Mouse (Mus musculus): ENCODE data around the gene Gpc2.
A peak's percentile ranks its signal among the peaks of the same experiment; 100 is the strongest.

The Gpc2 gene

DNA sequence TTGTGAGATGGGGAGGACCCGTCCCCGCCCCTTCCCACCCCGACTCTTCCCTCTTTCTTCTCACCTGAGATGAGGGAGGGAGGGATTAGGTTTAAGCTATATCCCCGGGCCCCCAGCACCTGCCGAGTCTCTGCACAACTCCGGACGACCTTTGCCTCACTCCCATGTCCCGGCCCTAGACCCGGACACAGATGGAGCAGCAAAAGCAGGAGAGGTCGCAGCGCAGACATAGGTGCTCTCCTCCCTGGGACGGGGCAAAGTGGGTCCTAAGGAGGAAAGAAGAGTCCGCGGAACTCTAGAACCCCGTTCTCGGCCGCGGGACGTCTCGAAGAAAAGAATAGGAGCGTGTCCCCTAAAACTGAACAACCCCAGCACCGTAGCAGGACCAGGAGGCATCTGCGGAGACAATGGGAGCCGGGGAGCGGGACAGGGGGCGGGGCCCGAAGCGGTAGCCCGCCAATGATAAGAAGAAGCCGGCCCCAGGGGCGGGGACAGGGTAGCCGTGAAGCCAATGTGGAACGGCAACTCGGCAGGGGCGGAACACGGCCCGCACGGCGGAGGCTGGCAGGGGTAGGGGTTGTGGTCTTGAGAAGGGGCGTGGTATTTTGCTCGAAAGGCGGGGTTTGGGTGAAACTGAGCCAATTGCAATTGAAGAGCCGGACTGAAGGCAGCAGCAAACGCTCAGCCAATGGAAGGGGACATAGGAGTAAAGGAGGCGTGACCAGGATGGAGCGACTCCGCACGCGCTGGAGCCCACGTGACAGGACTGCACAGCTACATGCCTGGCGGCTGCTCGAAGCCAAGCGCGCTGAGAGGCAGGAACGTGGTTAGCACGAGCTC, at the start of gene Gpc2, which contains the start of the genes Gm43720 and Stag3:
Gpc2 (minus strand) TSS at position 421 of the 840 bp plus-strand sequence.
Gm43720 (minus strand) TSS at position 374 of the 840 bp plus-strand sequence.
Stag3 (plus strand) TSS at position 656 of the 840 bp plus-strand sequence.
- peak; percentile 93 for ATAC-seq (ENCODE audit: low TSS enrichment)

DNA sequence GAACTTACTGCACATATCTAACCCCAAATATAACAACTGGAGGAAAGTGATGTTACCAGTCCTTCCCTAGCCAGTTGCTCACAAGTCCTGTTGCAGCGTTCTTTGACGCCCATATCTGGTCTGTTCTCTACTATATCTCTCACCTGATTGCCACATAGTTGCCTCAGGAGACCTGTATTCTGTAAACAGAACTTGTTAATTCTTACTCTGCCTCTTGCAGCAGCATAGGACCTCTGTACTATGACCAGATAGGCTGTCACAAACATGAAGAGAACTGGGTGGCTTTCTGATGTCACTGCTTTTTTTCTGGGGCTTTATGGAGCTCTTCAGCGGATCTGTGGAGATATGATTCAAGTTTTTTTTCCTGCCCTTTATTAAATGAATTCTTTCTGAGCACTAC, 33.0 kb upstream of the Gpc2 start:
- ATAC-seq (ENCODE audit: low TSS enrichment): no peak

- no peak for ATAC-seq (ENCODE audit: low TSS enrichment)
These were observed 19.8 kb upstream of the Gpc2 start for GRCm38 (mm10) chr5:138299613-138300012.

- ATAC-seq (ENCODE audit: low TSS enrichment): no peak
These were observed 14.4 kb upstream of the Gpc2 start for GRCm38 (mm10) chr5:138294158-138294557.

GRCm38 (mm10) chr5:138291638-138292037, 11.8 kb upstream of the Gpc2 start:
- ATAC-seq (ENCODE audit: low TSS enrichment): no peak

- ATAC-seq (ENCODE audit: low TSS enrichment): no peak
These were observed 8.1 kb upstream of the Gpc2 start for GRCm38 (mm10) chr5:138287861-138288260.

GRCm38 (mm10) chr5:138283540-138283939, 3.7 kb upstream of the Gpc2 start:
- no peak for ATAC-seq (ENCODE audit: low TSS enrichment)

DNA sequence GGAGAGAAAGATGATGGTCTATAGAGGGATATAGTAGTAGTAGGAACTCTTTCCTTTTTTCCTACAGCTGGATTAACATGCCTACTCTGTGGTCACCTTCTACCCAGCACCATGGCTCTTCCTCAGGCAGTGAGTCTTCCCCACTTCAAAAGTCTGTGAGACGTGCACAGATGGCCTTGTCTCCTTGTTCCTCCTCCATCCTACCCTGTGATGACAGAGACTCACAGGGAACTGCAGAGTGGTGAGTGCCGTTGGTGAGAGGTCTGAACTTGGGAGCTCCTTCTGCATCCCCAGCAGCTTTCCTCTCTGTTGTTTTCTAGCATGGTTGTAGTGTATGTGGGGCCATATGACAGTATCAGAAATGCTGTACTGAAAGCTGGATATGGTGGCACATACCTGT, 2.0 kb upstream of the Gpc2 start:
- no peak for ATAC-seq (ENCODE audit: low TSS enrichment)

DNA sequence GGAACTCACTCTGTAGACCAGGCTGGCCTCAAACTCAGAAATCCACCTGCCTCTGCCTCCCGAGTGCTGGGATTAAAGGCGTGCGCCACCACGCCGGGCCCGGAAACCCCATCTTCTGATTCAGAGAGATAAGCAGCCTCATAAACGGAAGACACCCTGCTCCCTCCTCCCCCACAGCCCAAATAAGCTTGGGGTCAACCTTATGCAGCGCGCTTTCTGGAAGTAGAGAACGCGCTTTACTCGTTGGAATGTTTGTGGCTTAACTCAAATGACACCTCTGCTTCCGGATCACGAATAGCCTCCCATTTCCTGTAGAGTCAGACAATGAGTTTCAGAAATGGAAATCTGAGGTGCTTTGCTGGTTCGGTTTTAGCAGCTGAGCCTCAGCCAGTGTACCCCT, 1.0 kb upstream of the Gpc2 start:
- ATAC-seq (ENCODE audit: low TSS enrichment): no peak

DNA sequence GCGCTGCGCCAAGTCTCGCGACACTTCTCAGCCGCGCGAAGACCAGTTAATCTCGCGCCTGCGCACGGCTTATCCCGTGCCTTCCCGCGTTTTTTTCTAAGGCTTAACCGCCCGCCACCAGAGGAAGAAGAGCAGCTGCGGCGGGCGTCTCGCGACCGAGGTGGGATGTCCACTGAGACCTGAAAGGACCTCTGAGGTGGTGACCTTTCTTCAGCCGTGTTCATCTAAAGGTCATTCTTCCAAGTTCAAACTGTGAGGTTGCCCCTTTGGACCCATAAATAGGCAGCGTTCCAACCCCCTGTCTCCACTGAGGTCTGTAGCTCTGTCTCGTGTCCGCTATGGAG, 592 bp upstream of the Gpc2 start:
- ATAC-seq (ENCODE audit: low TSS enrichment): no peak

GRCm38 (mm10) chr5:138277994-138278393, 1.8 kb downstream of the Gpc2 start:
- no peak for ATAC-seq (ENCODE audit: low TSS enrichment)

DNA sequence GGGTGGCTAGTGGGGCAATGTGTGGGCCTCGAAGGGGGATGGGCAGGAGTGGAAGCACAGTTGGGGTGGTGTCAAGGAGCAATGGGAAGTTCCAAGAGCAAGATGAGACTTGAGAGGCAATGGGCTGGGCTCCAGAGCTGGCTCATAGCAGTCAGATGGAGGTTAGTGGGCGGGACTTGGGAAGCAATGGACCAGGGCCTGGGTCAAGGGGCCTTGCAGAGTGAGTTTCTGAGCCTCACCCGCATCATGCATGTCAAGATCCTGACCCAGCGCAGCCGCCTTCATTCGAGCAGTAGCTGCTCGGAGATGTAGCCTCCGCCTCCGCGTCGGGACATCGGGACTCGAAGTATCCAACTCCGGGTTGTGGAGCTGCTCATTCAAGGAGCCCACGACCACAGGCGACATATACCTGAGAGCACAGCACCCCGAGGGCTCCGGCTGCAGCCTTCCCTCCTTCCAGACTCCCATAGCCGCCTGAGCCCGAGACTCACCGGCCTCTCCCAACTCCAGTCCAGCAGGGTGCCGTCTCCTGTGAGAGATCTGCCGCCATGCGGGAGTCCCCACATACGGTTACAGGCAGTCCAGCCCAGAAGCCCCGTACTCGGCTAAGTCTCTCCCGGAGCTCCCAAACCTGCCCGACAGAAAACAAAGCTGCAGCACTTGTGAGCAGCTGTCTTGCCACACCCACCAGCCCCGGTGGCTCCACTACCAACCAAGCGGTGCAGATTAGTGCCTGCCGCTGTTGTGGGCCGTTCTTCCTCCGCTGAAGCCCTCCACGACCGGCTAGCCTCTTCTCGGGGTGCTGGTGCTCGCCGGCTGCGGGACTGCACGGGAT, 4.4 kb downstream of the Gpc2 start:
- ATAC-seq (ENCODE audit: low TSS enrichment): no peak

- ATAC-seq (ENCODE audit: low TSS enrichment): no peak
These were observed 5.6 kb downstream of the Gpc2 start for GRCm38 (mm10) chr5:138274186-138274585.

DNA sequence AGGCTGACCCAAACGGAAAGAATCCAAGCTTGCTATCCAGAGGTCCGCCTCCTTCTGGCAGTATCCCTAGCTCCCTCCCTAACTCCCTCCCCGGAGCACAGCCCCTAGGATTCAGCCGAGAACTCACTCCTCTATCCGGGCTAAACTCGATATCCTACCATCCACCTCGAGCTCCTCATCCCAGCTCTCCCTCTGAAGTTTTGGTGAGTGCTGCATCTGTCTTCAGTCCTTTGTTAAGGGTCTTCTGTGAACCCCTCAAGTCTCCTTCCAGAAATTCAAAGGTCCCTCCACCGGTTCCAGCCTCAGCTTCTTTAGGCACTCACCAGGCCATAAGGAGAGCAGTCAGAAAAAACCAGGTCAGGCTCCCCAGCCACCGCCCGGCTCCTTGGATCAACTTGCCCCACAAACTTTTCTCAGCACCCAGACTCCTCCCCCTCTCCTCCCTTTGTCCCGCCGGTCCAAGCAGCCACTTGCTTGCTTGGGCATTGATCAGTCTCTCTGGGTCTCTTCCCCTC, 7.3 kb downstream of the Gpc2 start, which contains the start of gene Gal3st4:
Gal3st4 (minus strand) TSS at position 432 of the 515 bp plus-strand sequence.
- no peak for ATAC-seq (ENCODE audit: low TSS enrichment)

GRCm38 (mm10) chr5:138271232-138271631, 8.6 kb downstream of the Gpc2 start:
- no peak for ATAC-seq (ENCODE audit: low TSS enrichment)

GRCm38 (mm10) chr5:138268980-138269379, 10.8 kb downstream of the Gpc2 start:
- peak; percentile 83 for ATAC-seq (ENCODE audit: low TSS enrichment)

- no peak for ATAC-seq (ENCODE audit: low TSS enrichment)
These were observed 12.7 kb downstream of the Gpc2 start for GRCm38 (mm10) chr5:138267114-138267513.

DNA sequence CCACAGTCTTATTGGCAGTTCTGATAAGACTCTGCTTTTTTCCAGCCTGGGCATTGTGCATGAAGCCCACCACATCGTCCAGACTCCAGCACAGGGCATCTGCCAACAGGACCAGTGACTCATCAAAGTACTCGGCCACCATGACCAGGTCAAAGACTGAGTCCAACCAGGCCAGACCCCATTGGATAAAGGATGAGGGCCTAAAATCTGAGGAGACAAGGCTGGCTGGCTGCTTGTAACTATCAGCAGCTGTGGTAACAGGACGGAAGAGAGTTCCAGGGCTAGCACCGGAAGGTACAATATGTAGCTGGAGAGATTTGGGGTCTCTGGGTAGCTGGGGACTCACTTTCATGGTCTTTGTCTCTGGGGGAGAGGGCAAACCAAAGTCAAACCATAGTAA, 14.1 kb downstream of the Gpc2 start:
- ATAC-seq (ENCODE audit: low TSS enrichment): no peak

DNA sequence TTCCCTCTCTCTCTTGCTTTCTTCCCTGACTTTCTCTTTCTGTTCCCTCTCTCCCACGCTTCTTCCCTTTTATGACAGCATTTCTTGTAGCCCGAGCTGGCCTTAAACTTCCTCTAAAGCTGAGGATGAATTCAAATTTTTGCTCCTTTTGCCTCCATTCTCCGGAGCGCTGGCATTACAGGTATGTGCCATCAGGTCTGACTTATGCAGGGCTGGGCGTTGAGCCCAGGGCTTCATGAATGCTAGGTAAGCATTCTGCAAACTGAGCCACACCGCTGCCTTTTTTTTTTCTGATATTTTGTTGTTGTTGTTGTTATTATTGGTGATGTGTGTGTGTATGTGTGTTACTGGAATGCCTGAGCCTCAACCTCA, 15.6 kb downstream of the Gpc2 start:
- ATAC-seq (ENCODE audit: low TSS enrichment): no peak

- ATAC-seq (ENCODE audit: low TSS enrichment): peak; percentile 93
These were observed 16.3 kb downstream of the Gpc2 start, which contains the start of gene BC037034 for GRCm38 (mm10) chr5:138263260-138264206. Gene BC037034, minus strand, starts transcription at chr5:138264033.

GRCm38 (mm10) chr5:138262582-138263240, 17.1 kb downstream of the Gpc2 start:
- no peak for ATAC-seq (ENCODE audit: low TSS enrichment)
